Mouse (Mus musculus): ENCODE measurements around the gene Clcnka. TPM values are rescaled to one million over a fixed set of nuclear protein-coding genes. Genes with fewer than 3 reads are reported as not detected.

Clcnka gene
- polyA plus RNA-seq (2014; fragmentation: Nextera tagmentation; extraction: Ambion mirVana) = 0.31 and 0.80 TPM in 2 replicates

DNA sequence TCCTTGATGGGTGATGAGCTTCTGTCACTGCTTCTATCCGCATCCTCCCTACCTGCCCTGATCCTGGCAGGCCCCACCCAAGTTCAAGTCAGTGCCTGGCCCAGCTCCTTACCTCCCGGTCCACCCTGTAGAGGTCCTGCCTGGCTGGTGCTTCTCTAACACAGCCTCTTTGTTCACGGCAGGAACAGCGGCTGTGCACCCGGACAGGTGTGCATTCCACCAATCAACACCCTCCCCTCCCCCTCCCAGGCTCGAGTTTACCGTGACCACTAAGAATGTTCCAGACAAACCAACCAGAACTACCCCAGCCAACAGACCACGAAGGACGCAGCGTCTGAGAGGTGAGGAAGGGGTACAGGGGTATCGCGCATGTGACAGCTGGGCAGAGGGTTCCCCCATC lies at the start of gene Clcnka:
Gene Clcnka (minus strand): TSS at position 180 of the 400 bp plus-strand sequence.
- Histone ChIP-seq H3K4me3 (ENCODE audit: low read depth, low read length) (no peak within 1 kb of the TSS), H3K9ac (peak within 1 kb of the TSS; percentile 13; the same call in 1 of the 2 replicates), H3K27ac (ENCODE audit: low read depth) (no peak within 1 kb of the TSS), H3K4me1 (ENCODE audit: insufficient read depth) (no peaks in the 10 kb centered on the region), H3K27me3 (ENCODE audit: insufficient read depth, low read length) (no peaks in the 10 kb centered on the region), H3K36me3 (ENCODE audit: insufficient read depth) (no peaks in the 10 kb centered on the region), H3K9me3 (ENCODE audit: low read depth, low read length) (no peaks in the 10 kb centered on the region), H3K4me2 (peak within 1 kb of the TSS; percentile 1; the same call in 1 of the 2 replicates)
- DNase-seq (peak; percentile 17), ATAC-seq (ENCODE audit: insufficient read depth) (peak; percentile 56; the same call in 1 of the 2 replicates)
- TF ChIP-seq CTCF (IDR thresholded peaks at IDR 0.05; ENCODE audit: low read depth) = no peak
- 47% methylated on average over 12 of the region's 12 CpGs for WGBS

DNA sequence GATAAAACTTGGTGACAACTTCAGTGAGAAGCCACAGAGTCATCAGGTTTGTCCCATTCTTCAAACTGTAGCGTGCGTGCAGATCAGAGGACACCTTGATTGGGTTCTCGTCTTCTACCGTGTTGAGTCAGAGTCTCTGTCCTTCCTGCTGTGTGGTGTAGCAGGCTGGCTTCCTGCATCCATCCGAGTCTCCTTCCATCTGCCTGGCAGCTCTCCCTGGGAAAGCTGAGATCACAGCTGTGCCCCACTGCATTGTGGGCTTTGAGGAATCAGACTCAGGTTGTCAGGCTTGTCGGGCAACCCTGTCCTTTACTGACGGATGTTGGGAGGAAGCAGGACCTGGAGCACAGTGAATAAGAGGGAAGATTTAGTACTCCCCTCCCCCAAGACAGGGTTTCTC lies 47.7 kb upstream of the Clcnka start:
- no peak overlapping the region for H3K4me2 ChIP-seq

DNA sequence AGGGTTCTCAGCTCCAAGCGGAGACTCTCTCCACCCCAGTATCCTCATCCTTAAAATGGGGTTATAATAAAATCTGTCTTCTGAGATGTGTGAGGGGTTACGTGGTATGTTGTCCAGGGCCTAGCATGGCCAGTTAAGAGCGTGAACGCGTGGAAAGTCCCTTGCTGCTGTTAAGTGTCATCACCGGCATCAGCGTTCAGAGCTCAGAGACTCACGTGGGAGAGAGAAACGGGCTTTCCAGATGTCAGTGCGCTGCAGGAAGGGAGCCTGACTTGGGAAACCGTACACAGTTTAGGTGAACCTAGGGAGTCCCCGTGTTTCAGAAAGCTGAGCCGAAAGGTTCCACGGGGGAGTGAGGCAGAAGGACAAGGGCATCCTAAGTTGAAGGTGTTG lies 46.8 kb upstream of the Clcnka start:
- Histone ChIP-seq H3K27ac (ENCODE audit: low read depth) (no peak overlapping the region), H3K4me1 (ENCODE audit: insufficient read depth) (no peaks in the 10 kb centered on the region), H3K27me3 (ENCODE audit: insufficient read depth, low read length) (no peaks in the 10 kb centered on the region), H3K4me2 (peak overlapping the region; percentile 84), H3K4me3 (ENCODE audit: low read depth, low read length) (peak overlapping the region; percentile 100), H3K36me3 (ENCODE audit: insufficient read depth) (peaks cover 28% of the 10 kb centered on the region), H3K9me3 (ENCODE audit: low read depth, low read length) (no peaks in the 10 kb centered on the region), H3K9ac (peak overlapping the region; percentile 93)
- WGBS = 12% methylated on average over 14 of the region's 14 CpGs
- DNase-seq (no peak), ATAC-seq (ENCODE audit: insufficient read depth) (no peak)
- TF ChIP-seq CTCF (IDR thresholded peaks at IDR 0.05; ENCODE audit: low read depth) = no peak

More for the DNA sequence above, 47.7 kb upstream of the Clcnka start:
- WGBS = 56% methylated on average over 7 of the region's 7 CpGs
- no peak for TF ChIP-seq CTCF (IDR thresholded peaks at IDR 0.05; ENCODE audit: low read depth)
- no peak overlapping the region for H3K4me3 ChIP-seq (ENCODE audit: low read depth, low read length)
- H3K27ac ChIP-seq (ENCODE audit: low read depth) = no peak overlapping the region
- peaks cover 29% of the 10 kb centered on the region for H3K36me3 ChIP-seq (ENCODE audit: insufficient read depth)
- no peak overlapping the region for H3K9ac ChIP-seq
- ATAC-seq (ENCODE audit: insufficient read depth) (no peak), DNase-seq (no peak)
- H3K4me1 ChIP-seq (ENCODE audit: insufficient read depth) = no peaks in the 10 kb centered on the region
- no peaks in the 10 kb centered on the region for H3K27me3 ChIP-seq (ENCODE audit: insufficient read depth, low read length)
- H3K9me3 ChIP-seq (ENCODE audit: low read depth, low read length) = no peaks in the 10 kb centered on the region

DNA sequence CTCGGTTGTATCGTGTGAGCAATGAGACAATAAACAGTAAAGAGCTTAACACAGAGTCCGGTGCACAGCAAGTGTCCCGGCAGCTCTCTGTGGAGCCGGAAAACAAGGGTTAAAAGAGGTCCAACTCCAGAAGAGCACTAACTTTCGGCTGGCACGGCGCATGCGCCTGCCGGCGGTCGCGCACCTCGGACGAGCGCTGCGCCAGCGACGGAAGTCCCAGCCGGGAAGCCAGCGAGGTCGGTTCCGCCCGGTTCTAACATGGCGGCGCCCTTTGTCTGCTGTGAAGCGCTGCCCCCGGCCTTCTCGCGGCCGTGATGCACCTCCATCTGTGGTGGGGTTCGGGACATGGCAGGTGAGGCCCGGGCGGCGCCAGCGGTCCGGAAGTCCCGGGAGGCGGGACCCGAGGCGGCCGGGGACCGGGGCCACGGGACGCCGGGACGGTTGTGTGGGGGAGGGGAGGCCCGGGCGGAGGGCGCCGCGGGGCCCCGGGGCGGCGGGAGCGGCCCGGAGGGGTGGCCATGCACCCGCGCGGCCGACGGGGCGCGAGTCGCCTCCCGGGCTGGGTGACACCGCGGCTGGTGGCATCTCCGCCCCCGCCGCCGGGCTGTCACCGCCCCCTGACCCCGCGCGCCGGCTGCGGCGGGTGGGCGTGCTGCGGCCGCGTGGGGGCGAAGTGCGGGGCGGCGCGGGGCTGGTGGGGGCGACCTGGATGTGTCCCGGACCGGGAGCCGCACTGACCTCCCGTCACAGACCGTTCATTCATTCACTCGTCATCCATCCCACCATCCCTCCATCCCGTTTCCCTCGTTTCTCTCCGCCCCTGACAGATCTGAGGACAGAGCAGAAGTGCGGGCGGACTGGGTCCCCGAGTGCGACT lies 46.2 kb upstream of the Clcnka start, which contains the start of gene Zbtb17:
Gene Zbtb17 (plus strand): TSS at position 204 of the 877 bp plus-strand sequence.
- DNase-seq = peak; percentile 97
- peak within 1 kb of the TSS; percentile 93 for H3K9ac ChIP-seq
- H3K27me3 ChIP-seq (ENCODE audit: insufficient read depth, low read length) = no peaks in the 10 kb centered on the region
- peak within 1 kb of the TSS; percentile 84 for H3K4me2 ChIP-seq
- no peaks in the 10 kb centered on the region for H3K4me1 ChIP-seq (ENCODE audit: insufficient read depth)
- under 1% methylated on average over 77 of the region's 102 CpGs for WGBS
- peaks cover 27% of the 10 kb centered on the region for H3K36me3 ChIP-seq (ENCODE audit: insufficient read depth)
- peak within 1 kb of the TSS; percentile 100 for H3K4me3 ChIP-seq (ENCODE audit: low read depth, low read length)
- peak within 1 kb of the TSS; percentile 75; the same call in 1 of the 2 replicates for H3K27ac ChIP-seq (ENCODE audit: low read depth)
- H3K9me3 ChIP-seq (ENCODE audit: low read depth, low read length) = no peaks in the 10 kb centered on the region
- ATAC-seq (ENCODE audit: insufficient read depth) = peak; percentile 92
- no peak for TF ChIP-seq CTCF (IDR thresholded peaks at IDR 0.05; ENCODE audit: low read depth)

DNA sequence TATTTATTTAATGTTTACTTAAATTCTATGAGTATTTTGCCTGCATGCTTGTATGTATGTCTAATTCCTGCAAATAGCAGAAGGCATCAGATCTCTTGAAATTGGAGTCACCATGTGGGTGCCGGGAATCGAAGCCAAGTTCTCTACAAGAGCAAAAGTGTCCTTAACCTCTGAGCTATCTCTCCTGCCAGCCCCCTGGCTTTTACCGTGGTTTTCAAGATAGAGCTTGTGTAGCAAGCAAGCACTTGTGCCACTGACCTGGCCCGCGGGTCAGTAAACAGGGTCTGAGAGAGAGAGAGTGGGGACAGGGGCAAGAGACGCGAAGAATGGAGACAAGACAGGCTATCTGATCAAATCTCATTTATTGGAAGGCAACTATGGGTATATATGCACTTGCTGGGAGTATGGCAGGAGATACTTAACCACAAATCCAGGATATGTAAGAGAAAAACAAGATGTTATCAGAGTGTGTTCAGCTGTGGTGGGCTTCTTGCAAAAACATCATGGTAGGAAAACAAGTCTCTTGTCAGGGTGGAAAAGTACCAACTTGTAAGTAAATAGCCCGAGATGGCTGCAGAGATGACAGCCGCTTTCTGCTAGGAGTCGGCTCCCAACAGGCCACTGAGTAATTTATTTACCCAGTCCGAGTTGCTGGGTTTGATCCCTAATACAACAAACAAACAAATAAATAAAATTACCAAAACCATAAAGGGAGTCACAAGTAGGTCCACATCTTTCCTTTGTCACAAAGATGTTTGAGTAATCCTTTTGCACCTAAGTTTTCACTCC lies 45.3 kb upstream of the Clcnka start:
- Histone ChIP-seq H3K27ac (ENCODE audit: low read depth) (no peak overlapping the region), H3K9me3 (ENCODE audit: low read depth, low read length) (no peaks in the 10 kb centered on the region), H3K36me3 (ENCODE audit: insufficient read depth) (peaks cover 19% of the 10 kb centered on the region), H3K9ac (peak overlapping the region; percentile 93), H3K4me3 (ENCODE audit: low read depth, low read length) (peak overlapping the region; percentile 100), H3K27me3 (ENCODE audit: insufficient read depth, low read length) (no peaks in the 10 kb centered on the region), H3K4me2 (peak overlapping the region; percentile 84), H3K4me1 (ENCODE audit: insufficient read depth) (no peaks in the 10 kb centered on the region)
- no peak for TF ChIP-seq CTCF (IDR thresholded peaks at IDR 0.05; ENCODE audit: low read depth)
- ATAC-seq (ENCODE audit: insufficient read depth) (no peak), DNase-seq (no peak)
- 36% methylated on average over 11 of the region's 11 CpGs for WGBS

DNA sequence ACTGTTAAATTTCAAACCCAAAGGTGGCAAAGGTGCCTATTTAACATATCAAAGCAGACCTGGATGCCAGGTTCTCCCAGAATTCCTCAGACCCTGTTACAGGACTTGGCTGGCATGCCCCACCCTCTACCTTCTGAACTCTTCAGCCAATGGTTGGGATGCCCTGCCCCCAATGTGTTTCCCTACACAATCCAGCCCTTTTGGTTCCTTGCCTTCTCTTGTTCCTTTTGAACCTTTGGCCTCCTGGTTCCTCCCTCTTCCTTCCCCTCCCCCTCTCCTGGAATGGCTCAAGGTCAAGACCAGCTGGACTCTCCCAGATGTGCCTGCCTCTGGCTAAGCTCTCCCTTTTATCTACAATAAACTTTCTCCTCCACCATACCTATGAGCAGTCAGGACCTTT lies 42.4 kb upstream of the Clcnka start:
- H3K9ac ChIP-seq = no peak overlapping the region
- TF ChIP-seq CTCF (IDR thresholded peaks at IDR 0.05; ENCODE audit: low read depth) = no peak
- DNase-seq = no peak
- no peaks in the 10 kb centered on the region for H3K9me3 ChIP-seq (ENCODE audit: low read depth, low read length)
- H3K4me3 ChIP-seq (ENCODE audit: low read depth, low read length) = no peak overlapping the region
- H3K36me3 ChIP-seq (ENCODE audit: insufficient read depth) = no peaks in the 10 kb centered on the region
- no peak for ATAC-seq (ENCODE audit: insufficient read depth)
- H3K4me2 ChIP-seq = no peak overlapping the region
- no peak overlapping the region for H3K27ac ChIP-seq (ENCODE audit: low read depth)
- H3K4me1 ChIP-seq (ENCODE audit: insufficient read depth) = no peaks in the 10 kb centered on the region
- H3K27me3 ChIP-seq (ENCODE audit: insufficient read depth, low read length) = no peaks in the 10 kb centered on the region

All from lung, embryonic 14.5 days (tissue).